Mouse (Mus musculus): ENCODE results near the gene Ssr2. TPM values are rescaled to one million over a fixed set of nuclear protein-coding genes. Genes with fewer than 3 reads are reported as not detected.
A peak's percentile ranks its signal among the peaks of the same experiment; 100 is the strongest.

Gene Ssr2
- polyA plus RNA-seq, 1 experiment from 2014 or later: 339 TPM

GRCm38 (mm10) chr3:88555731-88556130 is 19.9 kb upstream of the Ssr2 start:
- Histone ChIP-seq H3K4me3 (replicated peaks) (no peak overlapping the region), H3K9ac (no peak overlapping the region), H3K36me3 (peaks cover 37% of the 10 kb centered on the region), H3K27me3 (replicated peaks) (no peaks in the 10 kb centered on the region), H3K9me3 (no peaks in the 10 kb centered on the region), H3K27ac (no peak overlapping the region), H3K4me2 (no peak overlapping the region), H3K4me1 (peaks cover 21% of the 10 kb centered on the region)
- no peak for ATAC-seq (ENCODE audit: insufficient read depth, low FRiP score, low read depth)
- WGBS: 93% methylated on average over 6 of the region's 6 CpGs

- no peak overlapping the region for H3K27ac ChIP-seq
- H3K9me3 ChIP-seq: no peaks in the 10 kb centered on the region
- no peaks in the 10 kb centered on the region for H3K27me3 ChIP-seq (replicated peaks)
- ATAC-seq (ENCODE audit: insufficient read depth, low FRiP score, low read depth): no peak
- H3K4me2 ChIP-seq: no peak overlapping the region
- H3K9ac ChIP-seq: no peak overlapping the region
- no peak overlapping the region for H3K4me3 ChIP-seq (replicated peaks)
- peaks cover 42% of the 10 kb centered on the region for H3K36me3 ChIP-seq
- WGBS: 95% methylated on average over 8 of the region's 8 CpGs
- peaks cover 16% of the 10 kb centered on the region for H3K4me1 ChIP-seq
Observed at GRCm38 (mm10) chr3:88556616-88557015, 19.1 kb upstream of the Ssr2 start.

- Histone ChIP-seq H3K36me3 (peaks cover 59% of the 10 kb centered on the region), H3K9me3 (no peaks in the 10 kb centered on the region), H3K4me2 (no peak overlapping the region), H3K27me3 (replicated peaks) (no peaks in the 10 kb centered on the region), H3K4me3 (replicated peaks) (no peak overlapping the region), H3K27ac (no peak overlapping the region), H3K4me1 (peaks cover 10% of the 10 kb centered on the region), H3K9ac (no peak overlapping the region)
- WGBS: 94% methylated on average over 9 of the region's 9 CpGs
- ATAC-seq (ENCODE audit: insufficient read depth, low FRiP score, low read depth): no peak
Observed at GRCm38 (mm10) chr3:88559596-88559995, 16.1 kb upstream of the Ssr2 start.

- WGBS: 69% methylated on average over 4 of the region's 4 CpGs
- H3K27ac ChIP-seq: no peak overlapping the region
Observed at GRCm38 (mm10) chr3:88561989-88562388, 13.7 kb upstream of the Ssr2 start.

GRCm38 (mm10) chr3:88563442-88563841 is 12.2 kb upstream of the Ssr2 start:
- peaks cover 73% of the 10 kb centered on the region for H3K36me3 ChIP-seq
- H3K4me2 ChIP-seq: no peak overlapping the region

More at GRCm38 (mm10) chr3:88561989-88562388, 13.7 kb upstream of the Ssr2 start:
- H3K4me1 ChIP-seq: no peaks in the 10 kb centered on the region
- H3K27me3 ChIP-seq (replicated peaks): no peaks in the 10 kb centered on the region
- no peaks in the 10 kb centered on the region for H3K9me3 ChIP-seq
- no peak for ATAC-seq (ENCODE audit: insufficient read depth, low FRiP score, low read depth)
- no peak overlapping the region for H3K4me3 ChIP-seq (replicated peaks)
- H3K9ac ChIP-seq: no peak overlapping the region
- peaks cover 69% of the 10 kb centered on the region for H3K36me3 ChIP-seq
- H3K4me2 ChIP-seq: no peak overlapping the region

GRCm38 (mm10) chr3:88563966-88564365 is 11.7 kb upstream of the Ssr2 start:
- H3K27ac ChIP-seq: no peak overlapping the region
- peaks cover 77% of the 10 kb centered on the region for H3K36me3 ChIP-seq
- 82% methylated on average over 7 of the region's 7 CpGs for WGBS

More at GRCm38 (mm10) chr3:88563442-88563841, 12.2 kb upstream of the Ssr2 start:
- H3K4me1 ChIP-seq: no peaks in the 10 kb centered on the region; the same call in 1 of the 2 replicates
- 70% methylated on average over 4 of the region's 4 CpGs for WGBS
- 0 out of 2 replicates have a peak, but pooled peaks have one; percentile 12 for ATAC-seq (ENCODE audit: insufficient read depth, low FRiP score, low read depth)
- no peak overlapping the region for H3K27ac ChIP-seq
- no peak overlapping the region for H3K4me3 ChIP-seq (replicated peaks)
- no peaks in the 10 kb centered on the region for H3K27me3 ChIP-seq (replicated peaks)
- no peaks in the 10 kb centered on the region for H3K9me3 ChIP-seq
- no peak overlapping the region for H3K9ac ChIP-seq

GRCm38 (mm10) chr3:88566116-88566515 is 9.6 kb upstream of the Ssr2 start:
- Histone ChIP-seq H3K4me2 (no peak overlapping the region), H3K9ac (no peak overlapping the region), H3K27ac (no peak overlapping the region), H3K4me1 (no peaks in the 10 kb centered on the region; the same call in 1 of the 2 replicates), H3K9me3 (no peaks in the 10 kb centered on the region), H3K27me3 (replicated peaks) (no peaks in the 10 kb centered on the region), H3K36me3 (peaks cover 62% of the 10 kb centered on the region), H3K4me3 (replicated peaks) (no peak overlapping the region)
- 86% methylated on average over 3 of the region's 3 CpGs for WGBS
- no peak for ATAC-seq (ENCODE audit: insufficient read depth, low FRiP score, low read depth)

More at GRCm38 (mm10) chr3:88563966-88564365, 11.7 kb upstream of the Ssr2 start:
- H3K4me3 ChIP-seq (replicated peaks): no peak overlapping the region
- H3K9ac ChIP-seq: no peak overlapping the region
- H3K4me2 ChIP-seq: no peak overlapping the region
- no peaks in the 10 kb centered on the region for H3K27me3 ChIP-seq (replicated peaks)
- no peaks in the 10 kb centered on the region; the same call in 1 of the 2 replicates for H3K4me1 ChIP-seq
- no peak for ATAC-seq (ENCODE audit: insufficient read depth, low FRiP score, low read depth)
- H3K9me3 ChIP-seq: no peaks in the 10 kb centered on the region

- peaks cover 62% of the 10 kb centered on the region for H3K36me3 ChIP-seq
- ATAC-seq (ENCODE audit: insufficient read depth, low FRiP score, low read depth): no peak
Observed at GRCm38 (mm10) chr3:88566536-88567061, 9.1 kb upstream of the Ssr2 start.

GRCm38 (mm10) chr3:88567892-88568291 is 7.8 kb upstream of the Ssr2 start:
- no peak overlapping the region for H3K9ac ChIP-seq
- H3K36me3 ChIP-seq: peaks cover 60% of the 10 kb centered on the region
- H3K4me1 ChIP-seq: no peaks in the 10 kb centered on the region; the same call in 1 of the 2 replicates
- no peak overlapping the region for H3K27ac ChIP-seq
- no peaks in the 10 kb centered on the region for H3K27me3 ChIP-seq (replicated peaks)
- H3K4me3 ChIP-seq (replicated peaks): no peak overlapping the region
- WGBS: 84% methylated on average over 6 of the region's 6 CpGs
- no peak for ATAC-seq (ENCODE audit: insufficient read depth, low FRiP score, low read depth)
- no peak overlapping the region for H3K4me2 ChIP-seq
- H3K9me3 ChIP-seq: no peaks in the 10 kb centered on the region

More at GRCm38 (mm10) chr3:88566536-88567061, 9.1 kb upstream of the Ssr2 start:
- H3K9ac ChIP-seq: no peak overlapping the region
- H3K27me3 ChIP-seq (replicated peaks): no peaks in the 10 kb centered on the region
- no peak overlapping the region for H3K27ac ChIP-seq
- 74% methylated on average over 4 of the region's 4 CpGs for WGBS
- H3K9me3 ChIP-seq: no peaks in the 10 kb centered on the region
- no peak overlapping the region for H3K4me3 ChIP-seq (replicated peaks)
- H3K4me2 ChIP-seq: no peak overlapping the region
- no peaks in the 10 kb centered on the region; the same call in 1 of the 2 replicates for H3K4me1 ChIP-seq

GRCm38 (mm10) chr3:88568615-88569014 is 7.1 kb upstream of the Ssr2 start:
- H3K27ac ChIP-seq: no peak overlapping the region
- no peaks in the 10 kb centered on the region; the same call in 1 of the 2 replicates for H3K4me1 ChIP-seq
- no peaks in the 10 kb centered on the region for H3K27me3 ChIP-seq (replicated peaks)
- H3K36me3 ChIP-seq: peaks cover 54% of the 10 kb centered on the region
- ATAC-seq (ENCODE audit: insufficient read depth, low FRiP score, low read depth): no peak
- WGBS: 94% methylated on average over 2 of the region's 2 CpGs
- H3K4me2 ChIP-seq: no peak overlapping the region
- H3K9ac ChIP-seq: no peak overlapping the region
- no peak overlapping the region for H3K4me3 ChIP-seq (replicated peaks)
- H3K9me3 ChIP-seq: no peaks in the 10 kb centered on the region

- WGBS: 97% methylated on average over 2 of the region's 2 CpGs
- Histone ChIP-seq H3K9me3 (no peaks in the 10 kb centered on the region), H3K36me3 (peaks cover 49% of the 10 kb centered on the region), H3K4me1 (no peaks in the 10 kb centered on the region; the same call in 1 of the 2 replicates), H3K27me3 (replicated peaks) (no peaks in the 10 kb centered on the region), H3K27ac (no peak overlapping the region), H3K9ac (no peak overlapping the region), H3K4me2 (no peak overlapping the region), H3K4me3 (replicated peaks) (no peak overlapping the region)
- ATAC-seq (ENCODE audit: insufficient read depth, low FRiP score, low read depth): no peak
Observed at GRCm38 (mm10) chr3:88569093-88569492, 6.6 kb upstream of the Ssr2 start.

GRCm38 (mm10) chr3:88569694-88570093 is 6.0 kb upstream of the Ssr2 start:
- Histone ChIP-seq H3K9me3 (no peaks in the 10 kb centered on the region), H3K36me3 (peaks cover 43% of the 10 kb centered on the region), H3K4me2 (no peak overlapping the region), H3K4me1 (no peaks in the 10 kb centered on the region; the same call in 1 of the 2 replicates), H3K9ac (no peak overlapping the region), H3K4me3 (replicated peaks) (no peak overlapping the region), H3K27me3 (replicated peaks) (no peaks in the 10 kb centered on the region), H3K27ac (no peak overlapping the region)
- 88% methylated on average over 5 of the region's 5 CpGs for WGBS
- no peak for ATAC-seq (ENCODE audit: insufficient read depth, low FRiP score, low read depth)
